Mouse (Mus musculus): ENCODE results near the gene Zic5.

- TF ChIP-seq POLR2A (IDR thresholded peaks at IDR 0.05; ENCODE audit: insufficient read depth, low read depth, low read length), result no peak
- no peak for TF ChIP-seq CTCF (IDR thresholded peaks at IDR 0.05; ENCODE audit: insufficient read depth, low read depth, low read length)
Measured at GRCm38 (mm10) chr14:122483024-122483385, 17.5 kb upstream of the Zic5 start.

Measured in olfactory bulb, adult 2 months (tissue).